Mouse (Mus musculus): ENCODE measurements around the gene Sh3bp1.

DNA sequence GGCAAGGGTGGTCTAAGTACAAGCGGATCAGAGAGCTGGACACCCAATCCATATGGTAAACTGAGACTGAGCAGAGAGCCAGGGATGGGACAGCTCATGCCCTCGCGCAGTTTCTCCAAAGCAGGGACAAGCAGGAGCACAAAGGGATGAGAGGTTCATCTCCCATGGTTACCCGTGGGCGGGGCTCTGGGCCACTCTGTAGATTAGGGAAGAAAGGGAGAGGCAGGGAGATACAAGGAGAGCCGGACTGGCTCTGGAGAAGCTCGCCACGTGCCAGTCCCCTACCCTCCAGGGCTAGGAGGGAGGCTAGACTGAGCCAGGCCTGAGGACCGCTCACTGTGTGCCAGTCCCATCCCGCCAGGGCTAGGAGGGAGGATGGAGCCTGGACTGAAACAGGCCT, 37.7 kb downstream of the Sh3bp1 start:
- TF ChIP-seq GATA1 (IDR thresholded peaks at IDR 0.05; ENCODE audit: borderline replicate concordance, low read length) (no peak), FLI1 (IDR thresholded peaks at IDR 0.05; ENCODE audit: low read length) (no peak)
